Mouse (Mus musculus): Measurements from ENCODE around the gene Ldb2. TPM values are rescaled to one million over a fixed set of nuclear protein-coding genes. Genes with fewer than 3 reads are reported as not detected.

Ldb2 gene
- polyA plus RNA-seq, 1 experiment, result 40.3 TPM

- no peak for DNase-seq (ENCODE audit: low read depth)
- TF ChIP-seq POLR2A (IDR thresholded peaks at IDR 0.05; ENCODE audit: borderline replicate concordance, extremely low read depth, insufficient read depth, insufficient read length, poor library complexity, severe bottlenecking), result no peak
- no peak for TF ChIP-seq CTCF (IDR thresholded peaks at IDR 0.05; ENCODE audit: borderline replicate concordance, extremely low read depth, insufficient read depth, insufficient read length)
These were observed 318.1 kb downstream of the Ldb2 start for GRCm38 (mm10) chr5:44481406-44481805.

- TF ChIP-seq CTCF (IDR thresholded peaks at IDR 0.05; ENCODE audit: borderline replicate concordance, extremely low read depth, insufficient read depth, insufficient read length), result peak; percentile 47; the same call in 1 of the 2 replicates
- no peak for TF ChIP-seq POLR2A (IDR thresholded peaks at IDR 0.05; ENCODE audit: borderline replicate concordance, extremely low read depth, insufficient read depth, insufficient read length, poor library complexity, severe bottlenecking)
- DNase-seq (ENCODE audit: low read depth), result peak; percentile 55
These were observed 323.1 kb downstream of the Ldb2 start for GRCm38 (mm10) chr5:44476356-44476755.

- TF ChIP-seq POLR2A (IDR thresholded peaks at IDR 0.05; ENCODE audit: borderline replicate concordance, extremely low read depth, insufficient read depth, insufficient read length, poor library complexity, severe bottlenecking), result no peak
- DNase-seq (ENCODE audit: low read depth), result no peak
These were observed 323.9 kb downstream of the Ldb2 start for GRCm38 (mm10) chr5:44475543-44475942.

GRCm38 (mm10) chr5:44473857-44474762 is 325.4 kb downstream of the Ldb2 start:
- DNase-seq (ENCODE audit: low read depth), result peak; percentile 94
- no peak for TF ChIP-seq POLR2A (IDR thresholded peaks at IDR 0.05; ENCODE audit: borderline replicate concordance, extremely low read depth, insufficient read depth, insufficient read length, poor library complexity, severe bottlenecking)
- TF ChIP-seq CTCF (IDR thresholded peaks at IDR 0.05; ENCODE audit: borderline replicate concordance, extremely low read depth, insufficient read depth, insufficient read length), result no peak

DNA sequence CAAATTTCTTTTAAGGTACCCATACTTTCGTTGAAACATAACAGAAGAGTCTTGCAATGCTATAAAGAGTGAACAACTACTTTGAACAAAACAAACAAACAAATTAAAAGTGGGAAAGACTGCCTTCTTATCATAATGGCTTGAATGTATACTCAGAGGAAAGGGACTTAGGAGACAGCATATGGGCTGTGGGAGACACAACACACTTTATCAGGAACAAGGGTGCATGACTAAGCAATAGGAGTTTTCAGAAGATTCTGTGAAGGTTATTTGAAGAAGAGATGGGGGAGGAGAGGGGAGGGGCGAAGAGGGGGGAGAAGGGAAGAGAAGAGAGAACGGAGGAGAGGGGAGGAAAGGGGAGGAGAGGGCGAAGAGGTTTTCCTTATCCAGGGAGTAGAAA is 334.2 kb downstream of the Ldb2 start:
- DNase-seq (ENCODE audit: low read depth), result no peak
- TF ChIP-seq CTCF (IDR thresholded peaks at IDR 0.05; ENCODE audit: borderline replicate concordance, extremely low read depth, insufficient read depth, insufficient read length) (no peak), POLR2A (IDR thresholded peaks at IDR 0.05; ENCODE audit: borderline replicate concordance, extremely low read depth, insufficient read depth, insufficient read length, poor library complexity, severe bottlenecking) (no peak)

Measured in brain, embryonic 14.5 days (tissue).